11 mouse cellular contexts compared by ENCODE assay signal in genomic region chr3:104095936-104096335, GRCm38 (mm10).
DNase-seq lines count a peak whose midpoint lies in the region; ATAC-seq and TF ChIP-seq lines count a peak whose summit lies in the region.
"Had no signal": no experiment of that assay in that cellular context is flagged by ENCODE, and none has a peak within 500 bp of the region (broad histone marks: within the 10 kb centered on the region; RNA-seq: fewer than 3 reads in every experiment).

No protein-coding gene starts in this region.

- H3K9me3 ChIP-seq in kidney, embryonic 15.5 days (replicated peaks) = no peaks in the 10 kb centered on the region
- H3K9me3 ChIP-seq in heart, embryonic 10.5 days = no peaks in the 10 kb centered on the region
- no peaks in the 10 kb centered on the region for H3K9me3 ChIP-seq in heart, embryonic 16.5 days (replicated peaks; ENCODE audit: control insufficient read depth, low read length)
- H3K9me3 ChIP-seq: liver, embryonic 13.5 days had no signal

- peak; percentile 15 for DNase-seq in kidney, adult 2 months
- peak; percentile 78 for DNase-seq in heart, embryonic 10.5 days (ENCODE audit: low spot score)
- peak; percentile 17 for DNase-seq in lung, postnatal 25 days (ENCODE audit: low spot score)
- DNase-seq in urinary bladder, adult 18-20 months (ENCODE audit: low spot score in 2 of 2) = no peak
- DNase-seq: liver, embryonic 13.5 days; right cerebral cortex, adult 18-20 months had no signal

- H3K9ac ChIP-seq in kidney, embryonic 15.5 days = no peak overlapping the region
- no peak overlapping the region for H3K9ac ChIP-seq in heart, embryonic 16.5 days (ENCODE audit: low read length)
- H3K9ac ChIP-seq: liver, embryonic 13.5 days had no signal

- no peak overlapping the region for H3K27ac ChIP-seq in kidney, adult 2 months (ENCODE audit: insufficient read depth, low read depth, low read length)
- H3K27ac ChIP-seq in kidney, embryonic 15.5 days = no peak overlapping the region
- 0 out of 2 replicates have a peak overlapping the region, but pooled peaks have one; percentile 10 for H3K27ac ChIP-seq in heart, embryonic 10.5 days
- no peak overlapping the region for H3K27ac ChIP-seq in heart, embryonic 16.5 days (ENCODE audit: low read length)
- H3K27ac ChIP-seq: liver, embryonic 13.5 days had no signal

- no peak overlapping the region for H3K4me3 ChIP-seq in kidney, adult 2 months (ENCODE audit: insufficient read depth, low read depth, low read length)
- H3K4me3 ChIP-seq in kidney, embryonic 15.5 days (replicated peaks) = no peak overlapping the region
- H3K4me3 ChIP-seq in heart, embryonic 10.5 days = no peak overlapping the region
- H3K4me3 ChIP-seq in heart, embryonic 16.5 days (ENCODE audit: low read length) = no peak overlapping the region
- H3K4me3 ChIP-seq: erythroblast, embryonic 14.5 days; liver, embryonic 13.5 days had no signal

- WGBS in kidney, adult 2 months = 43% methylated on average over 3 of the region's 3 CpGs
- 69% methylated on average over 3 of the region's 3 CpGs for WGBS in kidney, embryonic 15.5 days
- 36% methylated on average over 3 of the region's 3 CpGs for WGBS in heart, embryonic 10.5 days
- 23% methylated on average over 3 of the region's 3 CpGs for WGBS in heart, embryonic 16.5 days

- no peaks in the 10 kb centered on the region for H3K27me3 ChIP-seq in kidney, adult 2 months (replicated peaks; ENCODE audit: control insufficient read depth, insufficient read depth, low read length)
- no peaks in the 10 kb centered on the region for H3K27me3 ChIP-seq in kidney, embryonic 15.5 days
- no peaks in the 10 kb centered on the region for H3K27me3 ChIP-seq in heart, embryonic 10.5 days (ENCODE audit: insufficient read depth, poor library complexity, severe bottlenecking)
- no peaks in the 10 kb centered on the region for H3K27me3 ChIP-seq in heart, embryonic 16.5 days (ENCODE audit: control insufficient read depth, insufficient read depth, low read length)
- H3K27me3 ChIP-seq: liver, embryonic 13.5 days had no signal

- no peaks in the 10 kb centered on the region for H3K4me1 ChIP-seq in kidney, adult 2 months (ENCODE audit: control insufficient read depth, insufficient read depth, low read length)
- H3K4me1 ChIP-seq in kidney, embryonic 15.5 days = no peaks in the 10 kb centered on the region
- H3K4me1 ChIP-seq in heart, embryonic 10.5 days = 0 out of 2 replicates have a peak, but pooled peaks cover 3% of the 10 kb centered on the region
- peaks cover 3% of the 10 kb centered on the region for H3K4me1 ChIP-seq in heart, embryonic 16.5 days (ENCODE audit: control insufficient read depth, insufficient read depth, low read length)
- H3K4me1 ChIP-seq: liver, embryonic 13.5 days had no signal

- no peak for TF ChIP-seq CTCF in kidney, adult 2 months (conservative IDR thresholded peaks at IDR 0.05; ENCODE audit: insufficient read depth, insufficient read length, low read depth, low read length)

- no peak for ATAC-seq in kidney, embryonic 15.5 days (replicated peaks; ENCODE audit: low FRiP score)
- peak; percentile 83 for ATAC-seq in heart, embryonic 16.5 days (replicated peaks; ENCODE audit: extremely low read depth, insufficient read depth, low FRiP score)
- ATAC-seq in megakaryocyte progenitor cell, adult 5-6 weeks (replicated peaks; ENCODE audit: poor library complexity) = no peak
- ATAC-seq: activated CD4-positive, CD25-positive, alpha-beta regulatory T cell, adult 4 months had no signal

- H3K36me3 ChIP-seq in kidney, adult 2 months (ENCODE audit: control insufficient read depth, insufficient read depth, low read length) = peaks cover 1% of the 10 kb centered on the region; the same call in 1 of the 2 replicates
- H3K36me3 ChIP-seq in kidney, embryonic 15.5 days = peaks cover 6% of the 10 kb centered on the region; the same call in 1 of the 2 replicates
- peaks cover 16% of the 10 kb centered on the region for H3K36me3 ChIP-seq in heart, embryonic 10.5 days
- peaks cover 7% of the 10 kb centered on the region for H3K36me3 ChIP-seq in heart, embryonic 16.5 days (ENCODE audit: control insufficient read depth, insufficient read depth)

- no peak for TF ChIP-seq POLR2A in kidney, adult 2 months (IDR thresholded peaks at IDR 0.05; ENCODE audit: low read depth, low read length)

- H3K4me2 ChIP-seq in kidney, embryonic 15.5 days = no peak overlapping the region
- H3K4me2 ChIP-seq in heart, embryonic 16.5 days (ENCODE audit: low read depth, low read length) = no peak overlapping the region
- H3K4me2 ChIP-seq: liver, embryonic 13.5 days had no signal

Comparison
In these comparisons a context has a peak if more than half of its experiments do, and no peak if none do; other contexts are left out.
1. DNase-seq: peak in kidney, adult 2 months (single experiment), heart, embryonic 10.5 days (single experiment) and lung, postnatal 25 days (single experiment); none in urinary bladder, adult 18-20 months (0 of 2).